Mouse (Mus musculus) limb, embryonic 13.5 days (tissue): ENCODE data around the gene Chrnd. TPM values are rescaled to one million over a fixed set of nuclear protein-coding genes. Genes with fewer than 3 reads are reported as not detected.
A peak's percentile ranks its signal among the peaks of the same experiment; 100 is the strongest.

ENCODE experiments used
- ATAC-seq: fragments of 200-750 bp; cut with Nextera tagmentation; 2 replicates; pipeline ENCODE4 v1.8.0; 2017; ENCODE audit warnings: low read depth, moderate number of reproducible peaks, moderate TSS enrichment; ENCODE audit not compliant: low FRiP score
- H3K27ac ChIP-seq: fragments of 300-500 bp; sonication (generic); 2 replicates; pipeline ENCODE4 v1.5.1; 2015; ENCODE audit warnings: inconsistent platforms, mild to moderate bottlenecking, moderate library complexity
- H3K27me3 ChIP-seq: fragments of 300-500 bp; sonication (generic); 2 replicates; pipeline ENCODE4 v1.6.1; 2015; ENCODE audit warnings: mild to moderate bottlenecking, inconsistent platforms
- H3K36me3 ChIP-seq: fragments of 300-500 bp; sonication (generic); 2 replicates; pipeline ENCODE4 v1.6.1; 2015; ENCODE audit warnings: inconsistent platforms, mild to moderate bottlenecking, moderate library complexity
- H3K4me1 ChIP-seq: fragments of 300-500 bp; sonication (generic); 2 replicates; pipeline ENCODE4 v1.6.1; 2015; ENCODE audit warnings: inconsistent platforms
- H3K4me2 ChIP-seq: fragments of 300-500 bp; sonication (generic); replicated peaks from 2 replicates; pipeline ENCODE4 v1.6.1; 2015; ENCODE audit warnings: inconsistent platforms, mild to moderate bottlenecking, moderate library complexity
- H3K4me3 ChIP-seq: fragments of 300-500 bp; sonication (generic); 2 replicates; pipeline ENCODE4 v1.5.1; 2015; ENCODE audit warnings: moderate library complexity, mild to moderate bottlenecking, inconsistent platforms
- H3K9ac ChIP-seq: fragments of 300-500 bp; sonication (generic); 2 replicates; pipeline ENCODE4 v1.6.1; 2015; ENCODE audit warnings: mild to moderate bottlenecking, inconsistent platforms
- H3K9me3 ChIP-seq: fragments of 300-500 bp; sonication (generic); 2 replicates; pipeline ENCODE4 v1.6.1; 2016; ENCODE audit warnings: inconsistent platforms
- WGBS: fragments of 180-500 bp; shearing (Covaris S2); methylation state at CpG from one replicate; pipeline ENCODE4 v1.1.7; 2015; 5-methylcytosine and 5-hydroxymethylcytosine counted together
- polyA plus RNA-seq: library from polyadenylated mRNA; unstranded; fragments of >200 nt; fragmentation: Nextera tagmentation; extraction: Ambion mirVana; gene quantifications from 2 replicates; pipeline ENCODE4 v1.2.1, GENCODE M21; 2015

The Chrnd gene
- polyA plus RNA-seq, 1 experiment from 2014 or later, result 4.8 TPM

GRCm38 (mm10) chr1:87245929-87246815, 55.8 kb downstream of the Chrnd start:
- Histone ChIP-seq H3K4me2 (peak overlapping the region; percentile 48), H3K4me1 (0 out of 2 replicates have a peak, but pooled peaks cover 2% of the 10 kb centered on the region), H3K27ac (no peak overlapping the region), H3K4me3 (peak overlapping the region; percentile 5; the same call in 1 of the 2 replicates), H3K9ac (no peak overlapping the region), H3K9me3 (no peaks in the 10 kb centered on the region), H3K27me3 (no peaks in the 10 kb centered on the region), H3K36me3 (no peaks in the 10 kb centered on the region)
- ATAC-seq, result peak; percentile 79
- 23% methylated on average over 22 of the region's 22 CpGs for WGBS

Other genes with a start within 250 kb of the Chrnd start
- not detected in 2 replicates for gene Alppl2, start 100.7 kb upstream of the Chrnd start, polyA plus RNA-seq
- gene Alpi, start 89.0 kb upstream of the Chrnd start, polyA plus RNA-seq, result 0.10 TPM in 1 of 2 replicates, not detected in the other
- not detected in 2 replicates for gene Akp3, start 65.6 kb upstream of the Chrnd start, polyA plus RNA-seq
- gene Ecel1, start 34.1 kb upstream of the Chrnd start, polyA plus RNA-seq, result 0.69 and 1.1 TPM in 2 replicates
- gene Prss56, start 7.3 kb upstream of the Chrnd start, polyA plus RNA-seq, result 0.19 TPM in 1 of 2 replicates, not detected in the other
- gene Chrng, start 14.1 kb downstream of the Chrnd start, polyA plus RNA-seq, result 18.2 and 20.8 TPM in 2 replicates
- 178 and 181 TPM in 2 replicates for gene Eif4e2, start 23.3 kb downstream of the Chrnd start, polyA plus RNA-seq
- gene Efhd1, start 73.8 kb downstream of the Chrnd start, polyA plus RNA-seq, result 0.69 and 0.89 TPM in 2 replicates
- 62.7 and 65.3 TPM in 2 replicates for gene Gigyf2, start 136.4 kb downstream of the Chrnd start, polyA plus RNA-seq
- gene Kcnj13, start 204.1 kb downstream of the Chrnd start, polyA plus RNA-seq, result 0.84 and 1.0 TPM in 2 replicates